Mouse (Mus musculus) kidney, adult 2 months (tissue): ENCODE data around the gene Rps6ka4. TPM values are rescaled to one million over a fixed set of nuclear protein-coding genes. Genes with fewer than 3 reads are reported as not detected.

Source experiments
- DNase-seq: peaks from one replicate; pipeline ENCODE4 v3.0.0; 2021
- H3K27ac ChIP-seq: fragments of 200-500 bp; 2 replicates; pipeline ENCODE4 v1.5.1; 2012; ENCODE audit warnings: low read depth, low read length, control low read depth, inconsistent platforms; ENCODE audit not compliant: insufficient read depth
- H3K27me3 ChIP-seq: fragments of 200-500 bp; replicated peaks from 2 replicates; pipeline ENCODE4 v1.6.1; 2012; ENCODE audit warnings: mild to moderate bottlenecking, moderate library complexity, low read length, inconsistent platforms; ENCODE audit not compliant: control insufficient read depth, insufficient read depth
- H3K36me3 ChIP-seq: fragments of 200-500 bp; 2 replicates; pipeline ENCODE4 v1.6.1; 2012; ENCODE audit warnings: mild to moderate bottlenecking, moderate library complexity, low read length, inconsistent platforms; ENCODE audit not compliant: control insufficient read depth, insufficient read depth
- H3K4me1 ChIP-seq: fragments of 200-500 bp; 2 replicates; pipeline ENCODE4 v1.6.1; 2011; ENCODE audit warnings: low read length; ENCODE audit not compliant: control insufficient read depth, insufficient read depth
- H3K4me3 ChIP-seq: fragments of 200-500 bp; 2 replicates; pipeline ENCODE4 v1.5.1; 2011; ENCODE audit warnings: mild to moderate bottlenecking, low read depth, low read length, control low read depth; ENCODE audit not compliant: insufficient read depth
- CTCF ChIP-seq: fragments of 200-500 bp; conservative IDR thresholded peaks from 2 replicates; pipeline ENCODE4 v1.5.1; 2011; ENCODE audit warnings: low read depth, mild to moderate bottlenecking, control low read depth, low read length, moderate library complexity, mixed read lengths; ENCODE audit not compliant: insufficient read depth, insufficient read length
- POLR2A ChIP-seq: fragments of 200-500 bp; IDR thresholded peaks from one replicate; pipeline ENCODE4 v1.6.1; 2011; ENCODE audit warnings: low read depth, low read length, control low read depth
- WGBS: fragments of 180-500 bp; shearing (Covaris S2); methylation state at CpG from one replicate; pipeline ENCODE4 v1.1.7; 2018; 5-methylcytosine and 5-hydroxymethylcytosine counted together
- polyA plus RNA-seq: library from polyadenylated mRNA; depleted of rRNA; stranded (reverse); fragments of >200 nt; gene quantifications from 2 replicates; pipeline ENCODE4 v1.2.3, GENCODE M21; 2012

The Rps6ka4 gene
- polyA plus RNA-seq, 1 experiment, result 19.9 TPM

- TF ChIP-seq POLR2A, result no peak
- no peak for TF ChIP-seq CTCF
- Histone ChIP-seq H3K27me3 (no peaks in the 10 kb centered on the region), H3K36me3 (peaks cover 9% of the 10 kb centered on the region), H3K27ac (no peak overlapping the region), H3K4me1 (no peaks in the 10 kb centered on the region), H3K4me3 (no peak overlapping the region)
- DNase-seq, result no peak
- 86% methylated on average over 17 of the region's 17 CpGs for WGBS
Measured at GRCm38 (mm10) chr19:6831331-6831730, 9.1 kb downstream of the Rps6ka4 start.

- TF ChIP-seq CTCF (no peak), POLR2A (no peak)
- no peak overlapping the region for H3K4me3 ChIP-seq
- no peak for DNase-seq
Measured at GRCm38 (mm10) chr19:6830556-6831316, 9.7 kb downstream of the Rps6ka4 start.

GRCm38 (mm10) chr19:6829870-6830555 lies 10.4 kb downstream of the Rps6ka4 start:
- H3K4me1 ChIP-seq, result no peaks in the 10 kb centered on the region
- no peak overlapping the region for H3K4me3 ChIP-seq
- WGBS, result 68% methylated on average over 48 of the region's 48 CpGs
- H3K36me3 ChIP-seq, result peaks cover 9% of the 10 kb centered on the region
- no peak overlapping the region for H3K27ac ChIP-seq
- TF ChIP-seq POLR2A, result no peak
- no peak for TF ChIP-seq CTCF
- DNase-seq, result no peak
- H3K27me3 ChIP-seq, result no peaks in the 10 kb centered on the region

More at GRCm38 (mm10) chr19:6830556-6831316, 9.7 kb downstream of the Rps6ka4 start:
- H3K4me1 ChIP-seq, result no peaks in the 10 kb centered on the region
- H3K36me3 ChIP-seq, result peaks cover 9% of the 10 kb centered on the region
- WGBS, result 76% methylated on average over 38 of the region's 38 CpGs
- no peaks in the 10 kb centered on the region for H3K27me3 ChIP-seq
- no peak overlapping the region for H3K27ac ChIP-seq

- H3K27ac ChIP-seq, result no peak overlapping the region
- no peaks in the 10 kb centered on the region for H3K27me3 ChIP-seq
- H3K4me3 ChIP-seq, result no peak overlapping the region
- TF ChIP-seq CTCF, result no peak
- peaks cover 9% of the 10 kb centered on the region for H3K36me3 ChIP-seq
- 63% methylated on average over 3 of the region's 3 CpGs for WGBS
- no peaks in the 10 kb centered on the region for H3K4me1 ChIP-seq
- DNase-seq, result no peak
Measured at GRCm38 (mm10) chr19:6829069-6829468, 11.4 kb downstream of the Rps6ka4 start.

- WGBS, result 89% methylated on average over 3 of the region's 3 CpGs
- Histone ChIP-seq H3K36me3 (peaks cover 5% of the 10 kb centered on the region; the same call in 1 of the 2 replicates), H3K27me3 (no peaks in the 10 kb centered on the region), H3K4me1 (no peaks in the 10 kb centered on the region), H3K4me3 (no peak overlapping the region), H3K27ac (no peak overlapping the region)
- DNase-seq, result no peak
- no peak for TF ChIP-seq POLR2A
Measured at GRCm38 (mm10) chr19:6826601-6827000, 13.8 kb downstream of the Rps6ka4 start.

- no peak for DNase-seq
- Histone ChIP-seq H3K36me3 (no peaks in the 10 kb centered on the region), H3K27ac (no peak overlapping the region), H3K4me3 (no peak overlapping the region), H3K27me3 (no peaks in the 10 kb centered on the region), H3K4me1 (no peaks in the 10 kb centered on the region)
- TF ChIP-seq POLR2A, result no peak
- TF ChIP-seq CTCF, result no peak
- WGBS, result 88% methylated on average over 6 of the region's 6 CpGs
Measured at GRCm38 (mm10) chr19:6825384-6825783, 15.1 kb downstream of the Rps6ka4 start.

GRCm38 (mm10) chr19:6820538-6821195 lies 19.8 kb downstream of the Rps6ka4 start:
- Histone ChIP-seq H3K4me1 (no peaks in the 10 kb centered on the region), H3K36me3 (no peaks in the 10 kb centered on the region), H3K27ac (no peak overlapping the region), H3K4me3 (no peak overlapping the region), H3K27me3 (no peaks in the 10 kb centered on the region)
- no peak for DNase-seq
- TF ChIP-seq CTCF (no peak), POLR2A (no peak)
- 87% methylated on average over 13 of the region's 13 CpGs for WGBS
